Mouse (Mus musculus) frontal cortex, adult 2 months (tissue): ENCODE measurements around the gene Abtb2. TPM values are rescaled to one million over a fixed set of nuclear protein-coding genes. Genes with fewer than 3 reads are reported as not detected.

Experiments
- DNase-seq, 2 experiments: peaks; one replicate each; pipeline ENCODE4 v3.0.0; 2022; ENCODE audit warnings: low spot score in 1 of 2; ENCODE audit errors: extremely low spot score in 1 of 2
- polyA plus RNA-seq: library from polyadenylated mRNA; depleted of rRNA; stranded (reverse); fragments of >200 nt; gene quantifications from 2 replicates; pipeline ENCODE4 v1.2.3, GENCODE M21; 2012

Gene Abtb2
- polyA plus RNA-seq, 1 experiment: 12.0 TPM

- no peak for DNase-seq
These were observed 88.9 kb downstream of the Abtb2 start for GRCm38 (mm10) chr2:103655037-103655436.

DNA sequence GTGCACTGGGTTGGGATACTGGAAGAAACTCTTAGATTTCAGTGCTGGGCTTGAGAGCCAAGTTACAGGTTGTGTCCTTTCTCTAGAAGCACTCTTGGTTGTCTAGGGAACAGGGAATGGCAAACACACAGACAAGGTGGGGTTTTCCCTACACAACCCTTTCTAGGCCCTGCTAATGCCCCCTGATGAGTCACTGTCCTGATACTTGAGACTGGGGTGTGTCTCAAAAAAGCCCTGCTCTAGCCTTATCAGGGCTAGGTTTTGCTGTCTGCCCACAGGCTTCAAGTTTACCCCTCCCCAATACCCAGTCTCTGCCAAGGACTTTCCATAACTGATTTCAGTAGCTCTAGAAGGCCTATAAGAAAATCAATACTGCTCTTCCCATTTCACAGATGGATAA, 89.9 kb downstream of the Abtb2 start:
- no peak for DNase-seq

DNA sequence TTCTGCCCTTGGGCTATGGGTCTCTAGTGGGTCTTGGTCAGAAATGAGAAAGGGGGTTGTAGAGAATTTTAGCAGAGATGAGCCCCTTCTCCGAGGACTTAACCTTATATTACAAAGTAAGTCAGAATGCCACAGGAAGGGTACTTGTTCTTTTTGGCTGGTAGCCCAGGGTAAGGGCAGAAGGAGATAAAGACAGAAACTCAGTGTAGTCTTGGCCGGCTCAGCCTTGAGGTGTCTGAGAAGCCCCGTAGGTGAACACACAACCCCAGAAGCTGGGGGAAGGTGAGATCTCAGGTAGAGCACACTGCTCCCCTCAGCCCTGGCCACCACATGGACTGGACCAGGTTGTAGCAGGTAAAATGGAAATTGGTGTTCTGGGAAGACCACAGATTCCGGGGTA, 93.1 kb downstream of the Abtb2 start:
- DNase-seq: no peak

DNA sequence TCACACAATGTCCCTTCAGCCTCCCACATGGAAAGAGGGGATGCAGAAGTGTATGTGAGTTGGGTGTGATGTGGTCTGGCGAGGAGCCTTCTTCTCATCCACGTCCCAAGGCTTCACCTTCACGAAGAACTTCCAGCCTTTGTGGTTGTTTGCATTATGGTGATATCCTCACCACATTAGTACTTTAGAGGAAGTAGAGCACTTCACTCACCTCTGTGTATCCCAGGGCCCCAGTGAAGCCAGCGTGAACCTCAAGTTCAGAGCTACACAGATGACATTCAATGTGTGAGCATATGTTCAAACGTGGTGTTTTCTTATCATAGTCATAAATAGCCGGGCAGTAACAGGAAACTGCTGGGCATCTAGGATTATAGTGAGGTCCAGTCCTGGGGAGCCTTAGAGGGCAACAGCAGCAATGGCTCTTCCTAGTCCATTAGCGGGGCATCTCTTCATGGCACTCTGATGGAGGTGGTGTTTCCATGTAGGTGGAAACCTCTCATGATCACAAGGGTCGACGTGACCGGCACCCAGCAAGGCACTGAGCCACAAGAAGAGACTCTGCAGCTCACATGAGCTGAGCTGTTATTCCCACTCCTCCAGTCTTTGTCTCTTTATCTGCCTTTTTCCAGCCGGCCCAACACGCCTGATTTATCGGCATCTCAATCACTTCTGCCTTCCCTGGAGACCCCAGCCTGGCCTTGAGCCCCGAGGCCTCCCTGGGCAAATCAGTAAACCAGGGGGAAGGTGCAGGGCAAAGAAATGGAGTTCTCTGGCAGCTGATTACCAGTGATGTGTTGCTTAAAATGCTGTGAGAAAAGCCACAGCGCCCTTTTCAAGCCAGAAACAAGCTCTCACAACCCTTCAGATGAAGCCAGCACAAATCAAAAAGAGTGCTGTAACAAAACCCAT, 93.8 kb downstream of the Abtb2 start:
- no peak for DNase-seq

- DNase-seq: no peak
These were observed 95.6 kb downstream of the Abtb2 start for GRCm38 (mm10) chr2:103661696-103662095.

- peak; percentile 74 to 81 for DNase-seq
These were observed 96.0 kb downstream of the Abtb2 start for GRCm38 (mm10) chr2:103662121-103662520.

DNA sequence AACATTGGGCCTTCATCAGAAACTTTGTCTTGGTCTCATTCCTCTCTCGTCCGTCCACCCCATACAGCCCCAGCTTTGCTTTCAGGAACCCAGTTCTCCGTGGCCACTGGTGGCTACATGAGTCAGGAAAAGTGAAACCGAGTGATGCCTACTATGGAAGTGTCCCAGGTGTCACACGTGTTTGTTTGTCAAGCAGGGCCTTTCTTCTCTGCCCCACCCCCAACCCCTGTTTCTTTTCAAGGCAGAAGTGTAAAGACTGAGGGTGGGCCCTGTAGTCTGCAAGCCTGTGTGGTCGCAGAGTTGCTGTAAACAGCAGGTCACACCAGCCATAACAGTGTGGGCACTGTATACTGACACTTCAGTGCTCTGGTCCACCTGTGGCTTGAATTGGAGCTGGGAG, 98.2 kb downstream of the Abtb2 start:
- DNase-seq: no peak

- peak in 1 of 2 experiments; percentile 58 for DNase-seq
These were observed 102.1 kb downstream of the Abtb2 start for GRCm38 (mm10) chr2:103667962-103668815.

DNA sequence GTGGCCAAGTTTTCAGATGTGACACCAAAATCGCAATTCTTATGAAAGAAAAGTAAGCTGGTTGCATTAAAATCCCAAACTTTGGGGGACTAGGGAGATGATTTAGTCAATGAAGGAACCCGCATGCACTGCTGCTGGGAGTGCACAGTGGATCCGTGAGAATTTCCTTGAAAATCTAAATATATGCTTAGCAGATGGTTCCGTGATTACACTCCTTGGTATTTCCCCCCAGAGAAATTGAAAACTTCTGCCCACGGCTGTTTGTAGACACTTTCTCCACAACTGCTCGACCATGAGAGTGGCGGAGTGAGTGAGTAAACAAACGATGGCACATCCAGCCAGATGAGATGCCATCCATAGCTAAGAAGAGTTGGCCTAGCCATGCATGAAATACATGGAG, 102.8 kb downstream of the Abtb2 start:
- DNase-seq: peak in 1 of 2 experiments; percentile 54

DNA sequence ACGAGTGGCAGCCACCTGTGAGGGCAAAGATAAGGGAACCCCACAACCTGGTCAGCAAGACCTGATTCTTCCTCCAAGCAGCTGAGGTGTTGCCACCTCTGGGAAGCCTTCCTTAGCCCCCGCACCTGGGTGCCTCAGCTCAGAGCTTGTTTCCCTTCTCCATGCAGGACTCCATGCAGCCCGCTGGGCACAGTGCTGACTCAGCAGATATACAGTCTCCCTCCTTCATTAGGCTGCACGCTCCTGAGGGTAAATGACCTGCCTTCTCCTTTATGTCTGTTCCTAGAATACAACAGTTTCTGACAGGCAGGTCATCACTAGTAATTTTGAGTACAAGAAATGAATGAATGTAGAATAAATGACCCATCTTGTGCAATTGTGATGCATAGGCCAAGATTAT, 103.5 kb downstream of the Abtb2 start:
- no peak for DNase-seq

GRCm38 (mm10) chr2:103670276-103670680, 104.2 kb downstream of the Abtb2 start:
- DNase-seq: peak; percentile 65 to 84

DNA sequence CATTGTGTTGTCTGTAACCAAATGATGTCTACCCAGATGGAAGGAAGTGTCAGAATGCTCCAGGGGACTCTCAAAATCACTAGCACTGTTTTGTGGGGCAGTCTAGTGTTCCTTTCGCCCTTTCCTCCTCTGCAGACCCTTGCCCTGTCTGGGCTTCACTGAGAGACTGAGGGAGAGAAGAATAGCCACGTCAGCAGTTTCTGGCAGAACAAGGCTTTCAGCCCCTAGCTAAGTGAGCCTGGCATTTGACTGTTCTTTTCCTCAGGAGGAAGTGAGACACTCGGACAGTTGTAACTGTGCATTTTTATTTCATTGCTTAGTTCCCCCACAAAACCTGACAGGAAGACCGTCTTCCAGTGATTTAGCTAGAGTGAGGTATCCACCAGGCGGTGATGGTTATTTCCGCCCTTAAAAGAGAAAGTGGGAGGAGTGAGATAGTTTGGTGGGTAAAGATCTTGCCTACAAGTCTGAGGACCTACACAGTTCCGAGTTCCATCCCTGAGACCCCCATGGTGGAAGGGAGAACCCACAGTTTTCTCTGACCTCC, 106.5 kb downstream of the Abtb2 start:
- DNase-seq: no peak

DNA sequence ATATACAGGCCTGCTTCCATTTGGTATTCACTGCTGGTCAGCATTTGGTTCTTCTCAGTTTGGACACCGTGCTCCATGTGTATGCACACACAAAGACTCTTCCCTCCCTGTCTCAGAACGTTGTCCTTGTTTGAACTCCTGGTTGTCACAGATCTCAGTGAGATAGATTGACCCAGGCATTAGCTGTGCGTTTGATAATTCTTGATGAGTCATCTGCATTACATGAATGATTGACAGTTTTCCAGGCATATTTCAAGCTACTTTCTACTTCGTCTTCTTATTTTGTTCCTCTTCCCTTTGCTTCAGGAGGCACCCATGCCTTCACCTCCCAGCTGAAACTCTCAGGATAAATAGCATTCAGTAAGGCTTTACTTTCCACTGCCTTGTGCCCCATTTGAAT, 107.5 kb downstream of the Abtb2 start:
- DNase-seq: no peak

- no peak for DNase-seq
These were observed 109.3 kb downstream of the Abtb2 start for GRCm38 (mm10) chr2:103675391-103675790.

DNA sequence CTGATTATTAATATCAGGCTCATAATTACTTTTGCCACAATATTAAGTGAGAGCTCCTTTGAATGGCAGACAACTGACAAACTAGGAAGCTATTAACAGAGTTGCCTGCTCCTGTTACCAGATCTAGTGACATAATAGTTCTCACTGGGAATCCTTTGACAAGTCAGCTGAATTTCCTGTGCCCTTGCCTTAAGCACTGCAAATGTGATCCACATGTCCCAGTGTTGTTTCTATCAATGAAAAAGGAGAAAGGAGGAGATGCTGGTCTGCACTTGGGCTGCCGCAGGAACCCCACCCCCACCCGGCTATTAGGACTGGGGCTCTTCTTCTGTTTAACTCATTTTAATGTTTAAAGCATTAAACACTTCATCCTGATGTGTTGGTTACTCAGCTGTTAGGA, 110.7 kb downstream of the Abtb2 start:
- DNase-seq: no peak

DNA sequence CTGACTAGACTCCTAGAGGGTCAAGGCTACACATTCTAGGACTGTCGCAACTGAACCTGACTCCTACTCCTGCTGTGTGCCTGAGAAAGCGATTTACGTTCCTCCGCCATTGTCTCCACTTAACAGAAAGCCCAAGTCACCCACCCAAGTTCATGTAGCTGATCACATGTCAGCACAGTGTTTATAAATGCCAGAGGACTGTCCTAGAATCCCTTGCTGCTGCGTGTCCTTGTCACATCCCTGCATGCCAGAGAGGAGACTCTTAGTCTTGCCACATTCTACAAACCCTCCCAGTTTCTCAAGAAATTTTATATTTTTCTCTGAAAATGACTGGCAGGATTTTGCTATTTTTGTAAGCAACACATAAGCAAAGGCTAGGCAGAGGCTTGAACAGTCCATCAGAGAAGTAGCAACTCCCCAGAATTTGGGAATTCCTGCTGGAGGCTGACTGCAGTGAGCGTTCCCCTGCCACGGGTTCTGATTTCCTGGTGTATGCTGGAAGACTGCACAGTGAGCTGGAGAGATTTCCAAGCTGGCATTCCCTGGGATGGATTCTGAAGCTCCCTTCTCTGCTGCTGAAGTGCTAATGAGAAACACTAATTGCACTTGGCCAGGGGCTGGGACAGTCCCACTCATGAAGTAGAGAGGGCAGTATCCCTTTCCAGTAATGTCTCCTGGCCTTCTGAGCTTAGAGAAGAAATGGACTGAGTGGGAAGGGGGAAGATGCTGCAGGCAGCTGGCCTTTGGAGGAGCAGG, 111.7 kb downstream of the Abtb2 start:
- no peak for DNase-seq

- DNase-seq: no peak
These were observed 112.3 kb downstream of the Abtb2 start for GRCm38 (mm10) chr2:103678433-103678832.

- no peak for DNase-seq
These were observed 114.4 kb downstream of the Abtb2 start for GRCm38 (mm10) chr2:103680364-103681110.

GRCm38 (mm10) chr2:103681149-103681548, 115.0 kb downstream of the Abtb2 start:
- no peak for DNase-seq

DNA sequence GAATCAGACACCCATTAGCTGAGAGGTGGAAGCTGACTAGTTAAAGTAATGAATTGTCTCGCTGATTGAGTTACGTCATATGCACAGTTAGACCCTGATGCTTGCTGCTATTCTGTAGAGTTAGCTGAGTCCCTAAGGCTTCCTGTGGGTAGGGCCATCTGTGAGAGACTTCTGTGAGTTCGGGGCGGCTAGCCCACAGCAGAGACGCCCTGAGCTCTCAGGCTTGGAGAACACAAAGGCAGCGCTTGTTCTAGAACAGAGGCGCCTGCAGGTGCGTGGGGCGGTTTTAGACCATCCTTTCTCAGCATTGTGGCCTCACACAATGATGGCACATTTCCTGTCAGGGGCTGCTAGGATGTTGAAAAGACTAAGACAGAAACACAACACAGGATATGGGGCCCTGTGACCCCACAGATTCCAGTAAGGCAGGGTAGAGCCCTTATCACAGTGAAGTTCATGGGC, 116.2 kb downstream of the Abtb2 start:
- no peak for DNase-seq
